Mouse (Mus musculus): ENCODE measurements around the gene Fam207a. TPM values are rescaled to one million over a fixed set of nuclear protein-coding genes. Genes with fewer than 3 reads are reported as not detected.

The Fam207a gene
- polyA plus RNA-seq, 2 experiments, result 13.9 to 16.7 TPM

- no peak for ATAC-seq (ENCODE audit: insufficient read depth)
- no peak for DNase-seq (ENCODE audit: low read depth in 3 of 3, low spot score in 3 of 3)
- no peaks in the 10 kb centered on the region for H3K9me3 ChIP-seq (ENCODE audit: control insufficient read depth, low read length)
- H3K4me1 ChIP-seq (replicated peaks; ENCODE audit: control insufficient read depth in 2 of 2, insufficient read depth in 2 of 2, low read length in 1 of 2), result no peaks in the 10 kb centered on the region
- no peaks in the 10 kb centered on the region for H3K36me3 ChIP-seq (replicated peaks; ENCODE audit: control insufficient read depth, insufficient read depth, low read depth)
- H3K4me2 ChIP-seq (ENCODE audit: low read depth), result no peak overlapping the region
- no peaks in the 10 kb centered on the region for H3K27me3 ChIP-seq (ENCODE audit: control insufficient read depth, insufficient read depth, low read length)
- H3K9ac ChIP-seq (replicated peaks), result no peak overlapping the region
- no peak overlapping the region for H3K27ac ChIP-seq
- no peak for TF ChIP-seq EP300 (IDR thresholded peaks at IDR 0.05; ENCODE audit: low read depth)
- no peak for TF ChIP-seq CTCF (IDR thresholded peaks at IDR 0.05; ENCODE audit: low read depth)
- WGBS (ENCODE audit: insufficient replicate concordance), result 44% methylated on average over 4 of the region's 4 CpGs
- H3K4me3 ChIP-seq (ENCODE audit: insufficient read depth in 1 of 2, low read depth in 2 of 2, low read length in 2 of 2), result no peak overlapping the region
Observed at GRCm38 (mm10) chr10:77540576-77541102, 25.1 kb upstream of the Fam207a start.

DNA sequence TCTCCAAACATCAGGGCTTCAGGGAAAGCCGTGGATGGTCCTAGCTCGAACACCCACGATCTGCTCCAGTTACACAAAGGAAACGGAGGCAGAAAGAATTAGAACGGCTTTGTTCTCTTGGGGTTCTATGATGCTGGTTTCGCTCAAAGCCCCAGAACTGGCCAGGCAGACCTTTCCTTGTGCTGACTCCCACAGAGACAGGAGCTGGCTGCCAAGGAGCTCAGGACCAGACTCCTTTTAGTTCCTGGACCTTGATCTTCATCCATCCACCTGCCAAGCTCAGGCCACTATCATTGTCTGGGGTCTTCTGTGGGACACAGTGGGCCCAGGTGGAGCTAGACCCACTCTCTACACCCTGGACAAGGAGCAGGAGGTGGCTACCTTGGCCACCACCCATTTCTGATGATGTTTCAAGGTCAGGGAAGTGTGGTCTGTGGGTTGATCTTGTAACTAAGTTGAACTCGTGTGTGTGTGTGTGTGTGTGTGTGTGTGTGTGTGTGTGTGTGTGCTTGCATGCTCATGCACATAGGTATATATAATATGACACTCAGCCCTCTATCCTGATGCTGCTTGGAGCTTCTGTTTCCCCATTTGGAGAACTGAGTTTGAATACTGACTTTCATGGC lies 23.8 kb upstream of the Fam207a start:
- H3K9me3 ChIP-seq (ENCODE audit: control insufficient read depth, low read length), result no peaks in the 10 kb centered on the region
- H3K9ac ChIP-seq (replicated peaks), result no peak overlapping the region
- WGBS (ENCODE audit: insufficient replicate concordance), result 68% methylated on average over 7 of the region's 7 CpGs
- H3K27ac ChIP-seq, result no peak overlapping the region
- no peak overlapping the region for H3K4me2 ChIP-seq (ENCODE audit: low read depth)
- no peaks in the 10 kb centered on the region for H3K4me1 ChIP-seq (replicated peaks; ENCODE audit: control insufficient read depth in 2 of 2, insufficient read depth in 2 of 2, low read length in 1 of 2)
- TF ChIP-seq EP300 (IDR thresholded peaks at IDR 0.05; ENCODE audit: low read depth) (no peak), CTCF (IDR thresholded peaks at IDR 0.05; ENCODE audit: low read depth) (no peak)
- ATAC-seq (ENCODE audit: insufficient read depth), result no peak
- H3K4me3 ChIP-seq (ENCODE audit: insufficient read depth in 1 of 2, low read depth in 2 of 2, low read length in 2 of 2), result no peak overlapping the region
- no peaks in the 10 kb centered on the region for H3K27me3 ChIP-seq (ENCODE audit: control insufficient read depth, insufficient read depth, low read length)
- DNase-seq (ENCODE audit: low read depth in 3 of 3, low spot score in 3 of 3), result no peak
- no peaks in the 10 kb centered on the region for H3K36me3 ChIP-seq (replicated peaks; ENCODE audit: control insufficient read depth, insufficient read depth, low read depth)

- Histone ChIP-seq H3K36me3 (replicated peaks; ENCODE audit: control insufficient read depth, insufficient read depth, low read depth) (no peaks in the 10 kb centered on the region), H3K4me2 (ENCODE audit: low read depth) (no peak overlapping the region), H3K27ac (no peak overlapping the region), H3K27me3 (ENCODE audit: control insufficient read depth, insufficient read depth, low read length) (no peaks in the 10 kb centered on the region), H3K9me3 (ENCODE audit: control insufficient read depth, low read length) (no peaks in the 10 kb centered on the region), H3K9ac (replicated peaks) (no peak overlapping the region), H3K4me3 (ENCODE audit: insufficient read depth in 1 of 2, low read depth in 2 of 2, low read length in 2 of 2) (no peak overlapping the region), H3K4me1 (replicated peaks; ENCODE audit: control insufficient read depth in 2 of 2, insufficient read depth in 2 of 2, low read length in 1 of 2) (0 out of 4 replicates have a peak, but pooled peaks cover 0 to 4% of the 10 kb centered on the region in 2 experiments)
- DNase-seq (ENCODE audit: low read depth in 3 of 3, low spot score in 3 of 3) (no peak), ATAC-seq (ENCODE audit: insufficient read depth) (no peak)
- WGBS (ENCODE audit: insufficient replicate concordance), result 61% methylated on average over 11 of the region's 11 CpGs
- TF ChIP-seq EP300 (IDR thresholded peaks at IDR 0.05; ENCODE audit: low read depth) (no peak), CTCF (IDR thresholded peaks at IDR 0.05; ENCODE audit: low read depth) (no peak)
Observed at GRCm38 (mm10) chr10:77537215-77538209, 21.9 kb upstream of the Fam207a start.

DNA sequence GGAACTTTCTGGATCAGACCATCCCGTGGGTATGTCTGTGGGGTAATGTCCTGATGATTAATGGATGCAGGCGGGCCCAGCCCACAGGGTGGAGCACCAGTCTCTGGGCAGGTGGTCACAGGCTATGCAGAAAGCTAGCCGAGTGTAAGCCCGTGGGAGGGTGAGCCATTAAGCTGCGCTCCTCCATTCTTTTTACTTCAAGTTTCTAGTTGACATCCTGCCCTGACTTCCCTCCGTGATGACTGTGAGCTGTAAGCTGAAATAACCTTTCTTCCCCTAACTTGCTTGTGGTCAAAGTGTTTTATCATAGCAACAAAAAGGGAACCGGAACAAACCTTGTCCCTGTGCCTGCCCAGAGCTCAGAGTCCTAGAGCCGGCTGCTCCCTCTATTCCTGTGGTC lies 21.1 kb upstream of the Fam207a start:
- no peak overlapping the region for H3K4me3 ChIP-seq (ENCODE audit: insufficient read depth in 1 of 2, low read depth in 2 of 2, low read length in 2 of 2)
- 25% methylated on average over 8 of the region's 8 CpGs for WGBS (ENCODE audit: insufficient replicate concordance)
- no peaks in the 10 kb centered on the region for H3K36me3 ChIP-seq (replicated peaks; ENCODE audit: control insufficient read depth, insufficient read depth, low read depth)
- DNase-seq (ENCODE audit: low read depth in 3 of 3, low spot score in 3 of 3) (no peak), ATAC-seq (ENCODE audit: insufficient read depth) (no peak)
- no peak overlapping the region for H3K4me2 ChIP-seq (ENCODE audit: low read depth)
- H3K9ac ChIP-seq (replicated peaks), result no peak overlapping the region
- no peaks in the 10 kb centered on the region for H3K9me3 ChIP-seq (ENCODE audit: control insufficient read depth, low read length)
- no peak overlapping the region for H3K27ac ChIP-seq
- H3K4me1 ChIP-seq (replicated peaks; ENCODE audit: control insufficient read depth in 2 of 2, insufficient read depth in 2 of 2, low read length in 1 of 2), result peaks cover 3 to 9% of the 10 kb centered on the region in 2 experiments; a peak in 3 of 4 replicates
- no peak for TF ChIP-seq EP300 (IDR thresholded peaks at IDR 0.05; ENCODE audit: low read depth)
- TF ChIP-seq CTCF (IDR thresholded peaks at IDR 0.05; ENCODE audit: low read depth), result no peak
- H3K27me3 ChIP-seq (ENCODE audit: control insufficient read depth, insufficient read depth, low read length), result no peaks in the 10 kb centered on the region

DNA sequence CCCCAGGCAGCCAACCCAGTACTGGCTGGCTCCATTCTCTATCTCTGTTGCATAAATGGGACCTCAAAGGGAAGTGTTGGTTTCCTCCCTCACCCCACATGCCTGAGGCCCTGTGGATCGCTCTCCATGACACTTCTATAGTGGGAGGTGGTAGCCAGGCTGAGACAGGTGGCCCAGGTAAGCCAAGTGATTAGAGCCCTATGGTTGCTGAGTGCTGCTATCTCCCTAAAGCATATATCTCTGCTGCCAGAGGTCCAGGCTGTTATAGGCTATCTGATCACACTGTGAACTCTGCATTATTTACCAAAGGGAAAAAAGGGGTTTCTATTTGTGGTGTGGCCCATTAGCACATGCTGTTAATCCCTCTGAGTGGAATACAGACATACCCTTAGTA lies 16.4 kb upstream of the Fam207a start:
- H3K4me1 ChIP-seq (replicated peaks; ENCODE audit: control insufficient read depth in 2 of 2, insufficient read depth in 2 of 2, low read length in 1 of 2), result peaks cover 10 to 35% of the 10 kb centered on the region in 2 experiments
- H3K36me3 ChIP-seq (replicated peaks; ENCODE audit: control insufficient read depth, insufficient read depth, low read depth), result no peaks in the 10 kb centered on the region
- DNase-seq (ENCODE audit: low read depth in 3 of 3, low spot score in 3 of 3) (no peak), ATAC-seq (ENCODE audit: insufficient read depth) (no peak)
- H3K27ac ChIP-seq, result no peak overlapping the region
- WGBS (ENCODE audit: insufficient replicate concordance), result 24% methylated on average over 1 of the region's 1 CpGs
- no peak overlapping the region for H3K9ac ChIP-seq (replicated peaks)
- no peak overlapping the region for H3K4me2 ChIP-seq (ENCODE audit: low read depth)
- H3K4me3 ChIP-seq (ENCODE audit: insufficient read depth in 1 of 2, low read depth in 2 of 2, low read length in 2 of 2), result no peak overlapping the region
- H3K9me3 ChIP-seq (ENCODE audit: control insufficient read depth, low read length), result no peaks in the 10 kb centered on the region
- H3K27me3 ChIP-seq (ENCODE audit: control insufficient read depth, insufficient read depth, low read length), result no peaks in the 10 kb centered on the region
- TF ChIP-seq CTCF (IDR thresholded peaks at IDR 0.05; ENCODE audit: low read depth), result no peak
- TF ChIP-seq EP300 (IDR thresholded peaks at IDR 0.05; ENCODE audit: low read depth), result no peak
